Mouse (Mus musculus): ENCODE data around the gene Aimp2.

Gene Aimp2

GRCm38 (mm10) chr5:143909417-143910400, at the start of gene Aimp2, which contains the start of gene Pms2:
Aimp2 (minus strand) TSS chr5:143909847.
Pms2 (plus strand) TSS chr5:143909964.
- DNase-seq = peak; percentile 100

- DNase-seq = peak; percentile 74
Observed at GRCm38 (mm10) chr5:143957101-143957500, 47.5 kb upstream of the Aimp2 start.

GRCm38 (mm10) chr5:143950016-143950415, 40.4 kb upstream of the Aimp2 start:
- DNase-seq = peak; percentile 28

GRCm38 (mm10) chr5:143948361-143948760, 38.7 kb upstream of the Aimp2 start:
- DNase-seq = peak; percentile 60

GRCm38 (mm10) chr5:143943231-143944125, 33.8 kb upstream of the Aimp2 start:
- DNase-seq = peak; percentile 78

- no peak for DNase-seq
Observed at GRCm38 (mm10) chr5:143941588-143941987, 31.9 kb upstream of the Aimp2 start.

GRCm38 (mm10) chr5:143936156-143936555, 26.5 kb upstream of the Aimp2 start:
- DNase-seq = peak; percentile 83

GRCm38 (mm10) chr5:143933875-143934274, 24.2 kb upstream of the Aimp2 start:
- DNase-seq = peak; percentile 37

- DNase-seq = peak; percentile 79
Observed at GRCm38 (mm10) chr5:143933414-143933813, 23.8 kb upstream of the Aimp2 start.

- DNase-seq = peak; percentile 88
Observed at GRCm38 (mm10) chr5:143932831-143933230, 23.2 kb upstream of the Aimp2 start, which contains the start of gene Rsph10b. Rsph10b (plus strand) TSS chr5:143933035.

GRCm38 (mm10) chr5:143931863-143932580, 22.4 kb upstream of the Aimp2 start:
- peak; percentile 88 for DNase-seq

- peak; percentile 81 for DNase-seq
Observed at GRCm38 (mm10) chr5:143930656-143931055, 21.0 kb upstream of the Aimp2 start.

GRCm38 (mm10) chr5:143929291-143929690, 19.6 kb upstream of the Aimp2 start:
- DNase-seq = peak; percentile 61

GRCm38 (mm10) chr5:143927875-143928274, 18.2 kb upstream of the Aimp2 start, which contains the start of gene Gm42421:
Gm42421 (plus strand) TSS chr5:143928175.
- DNase-seq = no peak

- DNase-seq = no peak
Observed at GRCm38 (mm10) chr5:143924781-143925452, 15.3 kb upstream of the Aimp2 start.

- no peak for DNase-seq
Observed at GRCm38 (mm10) chr5:143918120-143918519, 8.5 kb upstream of the Aimp2 start.

GRCm38 (mm10) chr5:143917418-143917817, 7.8 kb upstream of the Aimp2 start:
- DNase-seq = no peak

- DNase-seq = no peak
Observed at GRCm38 (mm10) chr5:143916221-143916620, 6.6 kb upstream of the Aimp2 start.

- no peak for DNase-seq
Observed at GRCm38 (mm10) chr5:143908926-143909325, 721 bp downstream of the Aimp2 start.

- no peak for DNase-seq
Observed at GRCm38 (mm10) chr5:143906429-143906828, 3.2 kb downstream of the Aimp2 start.

GRCm38 (mm10) chr5:143903813-143904212, 5.8 kb downstream of the Aimp2 start:
- DNase-seq = no peak

- peak; percentile 94 for DNase-seq
Observed at GRCm38 (mm10) chr5:143902111-143902510, 7.5 kb downstream of the Aimp2 start.

Measured in heart, adult 11 months (tissue).